Mouse (Mus musculus): ENCODE results near the gene Slc3a2. TPM values are rescaled to one million over a fixed set of nuclear protein-coding genes. Genes with fewer than 3 reads are reported as not detected.

Gene Slc3a2
- total RNA-seq (2021): 100 to 1,000 TPM in 1 of 2 experiments, 10 to 100 TPM in 1; 97.4 to 178 TPM
- long read RNA-seq, experiment 1, transcript Slc3a2-207 (8 exons, 1,393 nt): minor isoform, 9 of 319 reads
- long read RNA-seq, experiment 1, transcript Slc3a2-202 (10 exons, 2,813 nt): minor isoform, 28 of 319 reads
- long read RNA-seq, experiment 1, transcript Slc3a2-201 (9 exons, 1,819 nt): major isoform, 254 of 319 reads
- long read RNA-seq, experiment 1, partial matches to known transcripts: 21 of 319 reads
- long read RNA-seq, experiment 1, other reads (novel, unspliced or antisense): 7 of 319 reads
- long read RNA-seq, experiment 2, transcript Slc3a2-201 (9 exons, 1,819 nt): major isoform, 87 of 107 reads
- long read RNA-seq, experiment 2, transcript Slc3a2-202 (10 exons, 2,813 nt): minor isoform, 14 of 107 reads
- long read RNA-seq, experiment 2, partial matches to known transcripts: 1 of 107 reads
- long read RNA-seq, experiment 2, other reads (novel, unspliced or antisense): 3 of 107 reads

DNA sequence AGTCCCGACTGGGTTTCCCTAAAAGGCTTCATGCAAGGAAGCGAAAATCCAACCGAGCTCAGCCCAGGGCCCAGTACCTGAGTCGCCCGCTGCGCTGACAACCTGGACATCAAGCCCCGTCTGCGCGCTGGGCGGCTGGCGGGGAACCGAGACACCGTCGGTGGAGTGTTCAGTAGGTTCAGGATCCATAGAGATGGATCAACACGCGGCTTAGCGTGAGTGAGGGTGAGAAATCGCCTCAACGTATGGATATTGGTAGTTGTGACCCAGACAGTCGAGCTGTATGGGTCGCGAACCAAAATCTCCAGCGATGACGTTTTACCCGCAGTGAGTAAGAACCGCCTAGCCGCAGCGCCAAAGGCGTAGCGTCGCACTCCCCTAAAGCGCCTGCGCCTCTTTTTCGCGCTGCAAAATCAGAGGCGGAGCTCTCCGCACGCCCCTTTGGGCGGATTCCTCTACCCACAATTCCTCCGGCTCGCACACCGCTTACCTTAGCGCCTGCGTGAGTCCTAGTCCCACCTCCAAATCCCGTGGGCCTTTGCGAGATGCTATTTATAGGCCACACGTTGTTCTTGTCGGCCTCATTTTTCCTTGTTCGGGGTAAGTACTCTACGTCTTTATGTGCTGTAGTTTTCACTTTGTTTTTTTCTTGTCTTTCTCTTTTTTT, at the start of gene Slc3a2:
Gene Slc3a2, minus strand, starts transcription at position 463 of the 667 bp plus-strand sequence.
- DNase-seq: peak; percentile 96

DNA sequence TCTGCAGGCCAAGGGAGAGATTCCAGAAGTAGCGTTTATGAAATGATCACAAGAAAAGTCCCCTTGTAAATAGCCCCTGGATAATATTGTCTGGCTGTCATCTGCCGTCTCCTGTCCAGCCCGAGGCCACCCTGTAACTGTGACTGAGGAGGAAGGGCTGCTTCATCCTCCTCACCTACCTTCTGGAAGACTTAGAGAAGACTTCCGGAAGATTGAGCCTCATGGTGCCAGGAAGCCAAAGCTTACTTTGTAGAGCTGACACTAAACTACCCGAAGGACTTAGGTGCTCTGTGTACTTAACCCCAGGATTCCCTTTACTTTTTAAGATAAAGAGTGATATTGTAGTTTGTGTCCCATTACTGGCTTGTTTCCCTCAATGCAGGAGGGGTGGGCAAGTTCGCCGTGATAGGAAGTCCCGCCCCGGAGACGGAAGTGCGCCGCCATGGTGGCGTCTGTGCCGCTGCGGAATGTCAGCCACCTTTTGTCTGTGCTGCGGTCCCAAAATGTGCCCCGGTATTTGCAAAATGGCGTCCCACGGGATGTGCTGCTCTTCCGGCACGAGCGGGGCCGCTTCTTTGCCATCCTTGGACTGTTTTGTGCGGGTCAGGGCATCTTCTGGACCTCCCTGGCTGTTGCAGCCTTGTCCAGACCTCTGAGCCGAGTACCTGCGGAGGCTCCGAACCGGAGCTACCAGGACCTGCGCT, 47.5 kb upstream of the Slc3a2 start, which contains the start of gene Tmem223:
Gene Tmem223, plus strand, starts transcription at position 430 of the 704 bp plus-strand sequence.
- DNase-seq: peak; percentile 90

DNA sequence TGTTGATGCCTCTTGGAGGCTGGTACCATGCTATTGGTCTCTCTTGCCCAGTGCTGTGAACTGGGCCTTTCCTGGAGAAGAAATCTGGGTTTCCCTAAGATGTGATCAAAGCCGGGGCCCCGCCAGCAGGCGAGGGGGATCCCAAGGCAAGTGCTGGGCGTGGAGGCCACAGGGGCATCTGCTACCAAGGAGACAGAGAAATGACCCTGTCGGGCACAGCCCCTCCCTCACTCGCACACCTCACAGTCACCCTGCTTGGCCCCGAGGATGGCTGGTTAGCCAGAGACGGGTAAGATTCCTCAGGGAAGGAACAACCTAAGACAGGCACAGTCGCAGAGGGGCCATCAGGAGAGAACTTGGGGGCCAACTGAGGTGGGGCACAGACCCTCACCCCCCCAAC, 42.4 kb upstream of the Slc3a2 start:
- no peak for DNase-seq

DNA sequence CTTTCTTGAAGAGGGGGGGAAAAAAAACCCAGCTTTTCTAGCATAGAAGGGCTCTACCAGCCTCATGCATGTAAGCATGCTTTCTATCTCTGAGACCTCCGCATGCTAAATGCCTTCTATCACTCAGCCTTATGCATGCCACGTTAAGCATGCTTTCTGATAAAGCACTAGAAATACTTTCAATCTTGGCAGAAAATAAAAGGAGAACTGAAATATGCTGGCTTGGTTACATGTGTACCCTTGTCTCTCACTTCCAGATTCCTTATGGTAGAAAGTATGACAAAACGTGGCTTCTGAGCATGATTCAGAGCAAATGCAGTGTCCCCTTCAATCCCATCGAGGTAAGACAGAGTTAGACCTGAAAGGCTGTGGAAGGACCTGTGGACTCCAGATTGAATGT, 40.1 kb upstream of the Slc3a2 start:
- DNase-seq: no peak

DNA sequence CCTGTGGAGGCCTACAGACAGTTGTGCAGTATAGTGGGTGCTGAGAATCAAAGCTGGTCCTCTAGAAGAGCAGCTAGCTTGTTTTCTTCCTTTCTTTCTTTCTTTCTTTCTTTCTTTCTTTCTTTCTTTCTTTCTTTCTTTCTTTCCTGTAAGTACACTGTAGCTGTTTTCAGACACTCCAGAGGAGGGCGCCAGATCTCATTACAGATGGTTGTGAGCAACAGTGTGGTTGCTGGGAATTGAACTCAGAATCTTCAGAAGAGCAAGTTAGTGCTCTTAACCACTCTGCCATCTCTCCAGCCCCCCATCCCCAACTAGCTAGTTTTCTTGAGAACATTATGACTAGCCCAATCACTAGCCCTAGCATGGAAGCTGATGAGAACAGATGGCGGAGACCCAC, 37.6 kb upstream of the Slc3a2 start:
- no peak for DNase-seq

DNA sequence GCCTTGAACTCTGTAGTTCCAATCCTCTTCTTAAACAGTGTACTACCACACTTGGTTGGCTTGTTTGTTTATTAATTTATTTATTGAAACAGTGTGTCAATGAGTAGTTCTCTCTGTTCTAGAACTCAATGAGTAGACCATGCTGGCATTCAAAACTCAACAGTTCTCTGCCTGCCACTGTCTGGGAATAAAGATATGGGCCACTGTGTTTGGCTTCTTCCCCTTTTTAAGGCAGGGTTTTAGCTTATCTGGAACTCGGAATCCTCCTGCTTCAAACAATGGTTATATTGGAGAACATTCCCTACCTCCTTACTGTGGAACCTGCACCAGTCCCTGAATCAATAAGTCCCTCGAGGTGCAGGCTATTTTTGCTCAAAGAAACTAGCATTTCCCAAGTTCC, 35.7 kb upstream of the Slc3a2 start:
- DNase-seq: no peak

DNA sequence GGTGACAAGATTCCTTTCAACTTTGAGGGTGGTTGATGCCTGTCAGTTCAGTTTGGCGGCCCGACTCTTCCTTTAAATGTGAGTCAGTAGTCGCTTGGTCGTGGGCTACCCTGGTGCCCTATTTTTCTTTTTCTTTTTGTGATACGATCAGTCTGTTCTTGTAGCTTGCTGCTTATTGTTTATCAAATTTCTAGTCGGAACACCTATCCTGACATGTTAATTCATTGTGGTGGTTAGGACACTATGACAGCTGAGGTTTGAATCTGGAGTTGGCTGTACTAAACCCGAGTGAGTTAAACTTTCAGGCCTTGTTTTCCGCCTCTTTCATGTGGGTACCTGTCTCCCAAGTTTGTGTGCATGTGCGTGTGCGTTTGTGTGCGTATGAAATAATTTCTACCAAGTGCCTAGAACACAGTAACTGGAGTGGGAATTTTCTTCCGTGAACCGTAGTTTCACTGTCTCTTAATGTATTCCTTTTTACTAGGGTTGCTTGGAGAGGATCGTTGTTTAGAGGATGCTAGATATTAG, 34.4 kb upstream of the Slc3a2 start:
- DNase-seq: no peak

DNA sequence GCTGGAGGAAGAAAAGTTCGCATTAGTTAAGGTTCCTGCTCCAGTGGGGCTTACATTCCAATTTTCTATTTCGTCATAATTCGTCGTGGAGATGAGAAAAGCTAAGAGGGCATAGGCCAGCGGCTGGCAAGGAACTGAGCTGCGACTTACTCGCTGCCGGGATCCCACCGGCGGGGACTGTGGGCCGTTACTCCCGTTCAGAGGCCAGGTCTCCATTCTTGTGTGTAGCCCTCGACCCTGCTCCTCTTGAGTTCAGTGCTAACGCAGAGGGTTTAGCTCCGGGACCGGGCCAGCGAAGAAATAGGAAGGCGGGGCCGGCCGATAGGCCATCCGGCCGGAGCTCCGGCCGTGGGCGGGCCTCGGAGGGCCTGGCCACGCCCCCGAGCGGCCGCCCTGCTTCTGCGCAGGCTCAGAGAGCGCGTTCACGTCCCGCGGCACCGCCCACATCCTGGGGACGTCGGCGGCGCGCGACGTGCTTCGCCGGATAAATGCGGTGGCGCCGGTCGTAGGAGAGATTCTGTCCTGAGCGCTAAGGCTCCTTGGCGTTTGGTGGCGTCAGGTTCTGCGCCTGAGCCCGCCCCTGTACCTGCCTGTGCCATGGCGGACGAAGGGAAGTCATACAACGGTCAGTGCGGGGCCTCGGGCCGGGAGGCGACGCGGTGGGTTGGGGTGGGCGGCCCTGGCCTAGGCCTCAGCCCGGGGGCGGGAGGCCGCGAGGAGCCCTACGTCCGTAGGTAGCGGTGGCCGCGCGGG, 33.6 kb upstream of the Slc3a2 start, which contains the start of gene Nxf1:
Gene Nxf1, plus strand, starts transcription at position 439 of the 753 bp plus-strand sequence.
- DNase-seq: peak; percentile 98

DNA sequence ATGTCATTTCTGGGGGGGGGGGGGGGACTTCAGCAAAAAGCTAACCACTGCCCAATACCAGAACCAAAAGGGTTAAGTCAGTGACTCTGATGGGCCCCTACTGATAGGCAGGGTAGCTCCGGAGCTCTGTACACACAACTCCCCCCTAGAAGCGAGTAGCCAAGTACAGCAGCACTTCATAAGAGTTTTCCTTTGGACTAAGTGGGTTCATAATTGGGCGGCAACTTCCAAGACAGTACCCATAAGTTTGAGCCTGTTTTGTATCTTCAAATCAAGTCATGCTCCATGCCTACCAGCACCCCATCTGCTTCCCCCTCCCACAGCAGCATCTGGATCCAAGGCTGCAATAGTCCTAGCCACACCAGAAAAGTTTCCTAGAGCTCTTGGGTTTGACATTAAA, 32.5 kb upstream of the Slc3a2 start:
- no peak for DNase-seq

DNA sequence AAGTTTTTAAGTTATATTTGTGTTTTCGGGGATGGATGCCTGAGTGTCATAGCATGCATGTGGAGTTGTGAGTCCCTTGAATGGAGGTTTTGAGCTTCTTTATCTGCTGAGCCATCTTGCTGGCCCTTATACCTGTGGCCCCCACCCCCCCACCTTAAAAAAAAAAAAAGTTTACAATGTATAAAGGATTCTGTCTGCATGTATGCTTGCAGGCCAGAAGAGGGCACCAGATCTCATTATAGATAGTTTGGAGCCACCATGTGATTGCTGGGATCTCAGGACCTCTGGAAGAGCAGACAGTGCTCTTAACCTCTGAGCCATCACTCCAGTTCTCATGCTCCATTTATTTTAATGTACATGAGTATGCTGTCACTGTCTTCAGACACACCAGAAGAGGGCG, 24.2 kb upstream of the Slc3a2 start:
- no peak for DNase-seq

DNA sequence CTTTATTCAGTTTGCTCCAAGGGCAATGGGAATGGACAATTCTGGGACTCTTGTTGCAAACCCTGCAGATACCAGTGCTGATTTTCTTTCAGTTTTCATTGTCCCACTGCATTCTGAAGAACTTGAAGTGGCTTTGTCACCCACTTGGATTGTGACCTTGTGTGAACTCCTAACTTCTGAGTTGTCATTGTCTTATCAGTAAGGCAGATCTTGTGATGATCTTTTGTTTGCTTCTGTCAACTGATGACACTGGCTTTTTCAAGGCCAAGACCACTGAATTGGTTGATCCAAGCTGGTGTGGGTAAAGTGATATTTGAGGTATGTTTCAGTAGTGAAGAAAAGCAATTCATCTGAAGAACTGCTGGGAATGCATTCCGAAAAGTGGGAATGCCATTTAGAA, 22.2 kb upstream of the Slc3a2 start:
- no peak for DNase-seq

DNA sequence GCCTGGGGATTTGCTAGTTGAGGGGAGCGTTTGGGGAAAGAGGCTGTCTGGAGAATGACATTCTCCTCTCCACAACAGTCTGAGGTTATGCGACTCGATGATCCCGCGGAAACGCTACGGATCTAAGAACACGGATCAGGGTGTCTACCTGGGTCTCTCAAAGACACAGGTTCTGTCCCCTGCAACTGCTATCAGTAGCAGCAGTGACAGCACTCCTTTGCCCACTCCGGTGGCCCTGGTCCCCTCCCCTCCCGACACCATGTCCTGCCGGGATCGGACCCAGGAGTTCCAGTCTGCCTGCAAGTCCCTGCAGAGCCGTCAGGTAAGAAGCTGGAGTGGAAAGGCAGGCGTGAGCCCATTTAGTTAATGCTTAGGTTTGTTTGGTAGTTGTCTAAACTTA, 19.0 kb upstream of the Slc3a2 start:
- DNase-seq: peak; percentile 21

DNA sequence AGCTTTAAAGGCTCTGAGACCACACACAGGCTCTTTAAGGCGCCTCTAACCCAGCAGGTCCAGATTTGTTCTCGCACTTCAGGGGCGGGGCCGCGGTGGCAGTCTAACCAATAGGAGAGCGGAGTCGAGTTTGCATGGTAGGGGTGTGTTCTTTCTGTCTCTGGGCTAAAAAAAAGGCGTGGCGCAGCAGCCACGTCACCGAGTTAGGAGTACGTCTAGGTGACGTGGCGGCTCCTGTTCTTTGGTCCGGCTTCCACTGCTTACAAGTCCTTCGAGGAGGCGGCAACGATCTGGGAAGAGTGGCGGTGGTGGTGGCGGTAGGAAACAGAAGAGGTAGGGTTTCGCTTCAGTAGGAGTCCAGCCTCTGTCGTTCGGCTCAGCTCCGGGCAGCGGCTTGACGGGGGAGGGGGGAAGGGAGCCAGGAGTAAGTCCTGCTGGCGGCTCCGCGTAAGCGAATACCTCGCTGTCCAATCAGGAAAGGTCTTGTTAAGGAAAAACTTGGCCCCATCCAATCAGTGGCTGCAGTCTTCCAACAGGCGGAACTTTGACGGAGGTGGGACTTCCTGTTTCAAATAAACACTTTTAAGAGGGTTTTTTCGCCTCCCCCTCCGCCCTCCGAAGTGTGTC, 18.2 kb upstream of the Slc3a2 start, which contains the start of gene Stx5a:
Gene Stx5a, plus strand, starts transcription at position 171 of the 627 bp plus-strand sequence.
- peak; percentile 95 for DNase-seq

DNA sequence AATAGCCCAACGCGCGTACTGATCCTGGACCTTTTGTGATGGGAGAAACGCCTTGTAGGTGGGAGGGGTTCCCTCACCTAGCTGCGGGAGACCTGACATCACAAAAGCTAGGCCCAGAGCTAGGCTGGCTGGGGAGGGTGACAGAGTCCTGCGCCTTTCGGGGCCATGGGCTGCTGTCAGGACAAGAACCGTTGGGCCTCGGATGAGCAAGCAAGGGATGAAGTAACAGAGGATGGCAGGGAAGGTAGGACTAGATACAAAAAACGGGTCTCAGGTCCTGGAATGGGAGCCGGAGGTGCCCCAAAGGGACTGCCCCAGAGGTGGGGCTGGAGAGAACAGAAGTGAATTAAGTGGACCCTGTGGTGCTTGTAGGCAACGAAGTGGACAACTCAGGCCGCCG, 17.4 kb upstream of the Slc3a2 start, which contains the start of gene 1700092M07Rik:
Gene 1700092M07Rik, plus strand, starts transcription at position 116 of the 400 bp plus-strand sequence.
- peak; percentile 19 for DNase-seq

DNA sequence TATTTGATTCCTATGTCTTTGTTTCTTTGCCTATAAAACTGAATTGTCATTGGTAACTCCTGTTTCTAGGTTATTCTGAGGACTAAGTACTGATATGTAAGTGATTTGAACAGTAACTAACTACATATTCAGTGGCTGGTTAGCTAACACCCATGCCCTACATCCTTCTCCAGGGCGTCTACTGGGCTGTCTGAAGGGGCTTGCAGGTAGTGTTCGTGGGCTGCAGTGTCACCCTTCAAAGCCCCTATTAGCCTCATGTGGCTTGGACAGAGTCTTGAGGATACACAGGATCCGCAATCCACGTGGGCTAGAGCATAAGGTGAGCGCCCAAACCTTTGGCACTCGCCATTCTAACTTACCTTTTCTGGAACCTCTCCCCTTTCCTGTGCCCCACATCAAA, 16.5 kb upstream of the Slc3a2 start:
- no peak for DNase-seq

DNA sequence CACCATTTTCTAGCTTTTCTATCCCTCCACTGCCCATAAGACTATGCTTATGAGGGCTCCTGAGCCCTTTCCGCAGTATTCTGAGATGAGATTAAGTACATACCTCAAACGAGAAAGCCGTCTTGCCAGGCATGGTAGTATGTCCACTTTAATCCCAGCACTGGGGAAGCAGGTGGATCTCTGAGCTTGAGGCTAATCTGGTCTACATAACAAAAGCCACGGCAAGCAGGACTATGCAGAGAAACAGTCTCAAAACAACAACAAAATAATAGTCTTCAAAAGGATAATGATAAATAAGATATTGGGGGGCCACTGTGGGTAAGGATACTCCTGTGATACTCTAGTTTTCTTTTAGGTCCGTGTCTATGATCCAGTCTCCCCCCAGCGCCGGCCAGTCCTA, 15.7 kb upstream of the Slc3a2 start:
- no peak for DNase-seq

DNA sequence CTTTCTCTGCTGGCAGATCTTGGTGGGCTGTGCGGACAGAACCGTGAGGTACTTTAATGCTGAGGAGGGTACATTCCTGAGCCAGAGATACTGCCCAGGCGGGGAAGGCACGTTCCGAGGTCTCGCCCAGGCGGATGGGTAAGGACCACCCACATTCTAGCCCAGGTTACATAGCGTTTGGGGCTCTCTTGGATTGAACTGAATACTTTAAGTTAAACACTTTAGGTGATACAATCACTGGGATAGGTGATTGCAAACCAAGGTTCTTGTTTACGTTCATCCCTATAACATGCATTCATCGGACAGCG, 12.9 kb upstream of the Slc3a2 start:
- no peak for DNase-seq

DNA sequence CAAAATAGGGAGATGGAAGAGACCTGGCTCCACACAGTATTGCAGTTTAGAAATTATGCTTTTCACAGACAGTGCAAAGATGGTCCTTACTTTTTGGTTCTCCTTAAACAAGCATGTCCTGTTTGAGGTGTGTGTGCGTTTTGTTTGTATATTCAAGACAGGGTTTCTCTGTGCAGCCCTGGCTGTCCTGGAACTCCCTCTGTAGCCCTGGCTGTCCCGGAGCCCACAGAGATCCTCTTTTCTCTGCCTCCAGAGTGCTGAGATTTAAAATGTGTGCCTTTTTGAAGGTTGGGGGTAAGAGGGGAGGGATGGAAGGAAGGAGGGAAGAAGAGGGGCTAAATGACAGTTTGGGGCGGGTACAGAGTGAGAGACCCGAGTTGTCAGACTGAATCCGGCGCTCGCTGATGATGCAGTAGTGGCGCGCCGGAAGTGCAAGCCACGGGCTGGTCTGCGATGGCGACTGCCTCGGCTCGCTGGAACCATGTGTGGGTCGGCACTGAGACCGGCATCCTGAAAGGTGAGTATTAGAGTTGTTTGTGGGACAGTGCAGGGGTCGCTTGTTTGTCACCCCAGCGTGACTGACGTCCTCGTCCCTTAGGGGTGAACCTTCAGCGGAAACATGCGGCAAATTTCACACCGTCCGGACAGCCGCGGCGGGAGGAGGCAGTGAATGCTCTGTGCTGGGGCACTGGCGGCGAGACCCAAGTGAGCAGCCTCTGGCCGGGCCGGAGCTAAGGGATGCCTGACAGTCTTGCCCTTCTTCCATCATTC, 12.4 kb upstream of the Slc3a2 start, which contains the start of gene Wdr74:
Gene Wdr74, plus strand, starts transcription at position 439 of the 771 bp plus-strand sequence.
- peak; percentile 96 for DNase-seq

DNA sequence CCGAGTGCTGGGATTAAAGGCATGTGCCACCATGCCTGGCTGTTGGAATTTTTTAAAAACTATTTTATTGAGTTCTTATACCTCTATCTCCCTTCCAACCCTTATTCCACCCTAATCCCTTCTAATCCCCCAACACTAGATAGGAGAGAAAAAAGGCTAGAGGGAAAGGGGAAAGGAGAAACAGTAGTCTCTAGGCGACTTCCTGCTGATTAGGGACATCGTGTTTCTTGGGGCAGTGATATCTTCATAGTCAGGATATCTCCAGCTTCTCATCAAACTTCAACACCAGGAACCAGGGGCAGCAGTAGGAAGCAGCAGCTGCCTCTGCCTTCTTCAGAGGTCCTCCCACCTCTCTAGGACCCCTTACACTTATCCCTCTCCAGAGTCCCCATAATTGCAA, 11.2 kb upstream of the Slc3a2 start:
- DNase-seq: no peak

Data from adrenal gland, postnatal 10 days (tissue).